Mouse (Mus musculus): ENCODE data around the gene Fbxl19. TPM values are rescaled to one million over a fixed set of nuclear protein-coding genes. Genes with fewer than 3 reads are reported as not detected.

The Fbxl19 gene
- polyA plus RNA-seq, 1 experiment from 2014 or later = 9.3 TPM

DNA sequence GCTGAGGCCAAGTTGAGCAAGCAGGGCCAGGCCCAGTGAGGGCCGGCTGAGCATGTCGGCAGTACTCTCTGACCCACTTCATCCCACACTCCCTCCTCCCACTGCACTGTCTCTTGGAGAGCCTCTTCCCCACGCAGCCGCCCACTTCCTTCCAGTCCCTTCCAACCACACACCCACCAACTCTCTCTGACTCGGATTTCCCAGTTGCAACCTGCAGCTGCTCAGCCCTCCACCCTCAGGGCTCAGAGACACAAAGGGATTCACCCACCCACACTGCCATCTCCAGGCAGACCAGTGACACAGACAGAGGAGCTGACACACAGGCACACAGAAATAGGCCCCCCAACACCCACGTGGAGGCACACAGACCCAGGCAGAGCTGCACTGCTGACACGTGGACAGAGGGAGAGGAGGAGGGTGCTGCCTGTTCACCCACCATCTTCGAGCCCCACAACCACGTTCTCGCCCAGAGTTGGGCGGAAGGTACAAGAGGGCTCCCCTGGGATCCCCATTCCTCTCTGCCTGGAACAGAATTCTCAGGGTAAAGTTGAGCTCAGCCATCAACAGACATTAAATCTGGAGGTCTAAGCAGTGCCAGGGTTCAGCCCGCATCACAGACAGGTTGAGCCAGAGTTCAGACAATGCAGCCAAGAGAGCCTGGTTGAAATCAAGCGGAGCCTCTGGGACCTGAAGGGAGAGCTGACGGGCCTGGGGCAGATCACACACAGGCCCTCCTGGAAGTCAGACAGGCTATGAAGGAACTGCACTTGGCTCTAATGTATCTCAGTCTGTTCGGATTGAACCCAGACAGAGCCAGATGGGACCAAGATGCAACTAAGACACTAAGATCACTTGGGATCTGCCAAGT, 71.8 kb downstream of the Fbxl19 start:
- Histone ChIP-seq H3K9me3 (no peaks in the 10 kb centered on the region), H3K9ac (peak overlapping the region; percentile 43), H3K36me3 (peaks cover 52% of the 10 kb centered on the region), H3K4me2 (no peak overlapping the region), H3K4me1 (replicated peaks) (peaks cover 15% of the 10 kb centered on the region), H3K4me3 (no peak overlapping the region), H3K27me3 (no peaks in the 10 kb centered on the region), H3K27ac (no peak overlapping the region)
- no peak for ATAC-seq (ENCODE audit: low FRiP score)
- 68% methylated on average over 15 of the region's 15 CpGs for WGBS

DNA sequence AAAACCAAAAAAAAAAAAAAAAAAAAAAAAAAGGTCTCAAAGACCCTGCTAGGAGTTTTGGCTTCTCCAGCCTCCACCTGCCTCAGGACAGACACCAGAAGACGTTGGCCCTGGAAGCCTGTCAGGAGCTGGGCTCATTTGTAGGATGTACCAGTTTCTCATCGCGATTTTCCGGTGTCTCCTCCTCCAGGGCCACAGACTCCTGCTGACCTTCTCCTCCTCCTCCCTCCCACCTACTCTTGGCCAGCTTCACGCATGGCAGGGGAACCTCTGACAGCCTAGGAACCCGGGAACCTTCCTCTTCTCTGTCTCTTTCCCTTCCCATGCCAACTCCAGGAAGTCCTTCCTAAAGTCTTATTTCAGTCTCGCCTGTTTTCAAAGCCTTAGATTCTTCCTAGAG, 72.7 kb downstream of the Fbxl19 start:
- no peak for ATAC-seq (ENCODE audit: low FRiP score)
- H3K9me3 ChIP-seq = no peaks in the 10 kb centered on the region
- H3K4me3 ChIP-seq = no peak overlapping the region
- no peaks in the 10 kb centered on the region for H3K27me3 ChIP-seq
- H3K4me2 ChIP-seq = no peak overlapping the region
- peaks cover 46% of the 10 kb centered on the region for H3K36me3 ChIP-seq
- WGBS = 80% methylated on average over 7 of the region's 7 CpGs
- H3K4me1 ChIP-seq (replicated peaks) = peaks cover 24% of the 10 kb centered on the region
- no peak overlapping the region for H3K9ac ChIP-seq
- H3K27ac ChIP-seq = no peak overlapping the region

DNA sequence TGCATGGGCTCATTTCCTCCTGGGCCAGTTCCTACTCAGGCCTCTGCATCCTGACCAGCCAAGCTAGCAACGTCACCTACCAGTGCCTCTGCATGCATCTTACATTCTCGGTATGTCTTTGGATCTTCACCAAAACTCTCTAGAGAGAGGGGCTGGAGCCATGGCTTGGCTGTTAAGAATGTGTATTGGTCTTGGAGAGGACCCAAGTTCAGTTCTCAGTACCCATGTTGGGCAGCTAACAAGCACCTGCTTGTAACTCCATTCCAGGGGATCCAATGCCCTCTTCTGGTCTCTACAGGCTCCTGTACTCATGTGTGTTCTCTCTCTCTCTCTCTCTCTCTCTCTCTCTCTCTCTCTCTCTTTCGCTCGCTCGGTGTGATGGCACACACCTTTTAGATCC, 73.4 kb downstream of the Fbxl19 start:
- no peak overlapping the region for H3K9ac ChIP-seq
- WGBS = 96% methylated on average over 5 of the region's 5 CpGs
- peaks cover 38% of the 10 kb centered on the region for H3K36me3 ChIP-seq
- ATAC-seq (ENCODE audit: low FRiP score) = no peak
- no peak overlapping the region for H3K4me3 ChIP-seq
- H3K4me2 ChIP-seq = no peak overlapping the region
- no peaks in the 10 kb centered on the region for H3K27me3 ChIP-seq
- H3K27ac ChIP-seq = no peak overlapping the region
- H3K4me1 ChIP-seq (replicated peaks) = peaks cover 31% of the 10 kb centered on the region
- H3K9me3 ChIP-seq = no peaks in the 10 kb centered on the region

MicroRNAs encoded within 50 kb of the gene (microRNA counts, 519-probe panel; counts per million panel counts)
- 51.3 counts per million for microRNA mmu-miR-762

Small RNAs within 50 kb of the gene (microRNA-seq; reads per million reads assigned to microRNA genes)
- not detected for gene Mir762

Other genes with a start within 250 kb of the Fbxl19 start
- gene Srcap, start 232.6 kb upstream of the Fbxl19 start, polyA plus RNA-seq (2015; fragmentation: Nextera tagmentation; extraction: Ambion mirVana) = 51.3 and 53.7 TPM in 2 replicates
- 17.6 and 19.0 TPM in 2 replicates for gene Gm42715, start 225.0 kb upstream of the Fbxl19 start, polyA plus RNA-seq (2015; fragmentation: Nextera tagmentation; extraction: Ambion mirVana)
- gene Tmem265, start 183.2 kb upstream of the Fbxl19 start, polyA plus RNA-seq (2015; fragmentation: Nextera tagmentation; extraction: Ambion mirVana) = 6.6 and 8.2 TPM in 2 replicates
- gene Phkg2, start 171.2 kb upstream of the Fbxl19 start, polyA plus RNA-seq (2015; fragmentation: Nextera tagmentation; extraction: Ambion mirVana) = 55.1 and 60.5 TPM in 2 replicates
- 10.7 and 13.0 TPM in 2 replicates for gene Ccdc189, start 155.9 kb upstream of the Fbxl19 start, polyA plus RNA-seq (2015; fragmentation: Nextera tagmentation; extraction: Ambion mirVana)
- 49.9 and 50.5 TPM in 2 replicates for gene Rnf40, start 155.8 kb upstream of the Fbxl19 start, polyA plus RNA-seq (2015; fragmentation: Nextera tagmentation; extraction: Ambion mirVana)
- 22.2 and 25.0 TPM in 2 replicates for gene Zfp629, start 128.7 kb upstream of the Fbxl19 start, polyA plus RNA-seq (2015; fragmentation: Nextera tagmentation; extraction: Ambion mirVana)
- gene Bcl7c, start 35.6 kb upstream of the Fbxl19 start, polyA plus RNA-seq (2015; fragmentation: Nextera tagmentation; extraction: Ambion mirVana) = 47.0 and 50.8 TPM in 2 replicates
- 2.8 and 3.3 TPM in 2 replicates for gene Ctf1, start 31.8 kb upstream of the Fbxl19 start, polyA plus RNA-seq (2015; fragmentation: Nextera tagmentation; extraction: Ambion mirVana)
- 0.18 TPM in 1 of 2 replicates, not detected in the other for gene Ctf2, start 12.4 kb upstream of the Fbxl19 start, polyA plus RNA-seq (2015; fragmentation: Nextera tagmentation; extraction: Ambion mirVana)
- 8.0 and 9.1 TPM in 2 replicates for gene Orai3, start 25.3 kb downstream of the Fbxl19 start, polyA plus RNA-seq (2015; fragmentation: Nextera tagmentation; extraction: Ambion mirVana)
- 17.8 and 20.9 TPM in 2 replicates for gene Setd1a, start 32.1 kb downstream of the Fbxl19 start, polyA plus RNA-seq (2015; fragmentation: Nextera tagmentation; extraction: Ambion mirVana)
- gene Gm49388, start 41.1 kb downstream of the Fbxl19 start, polyA plus RNA-seq (2015; fragmentation: Nextera tagmentation; extraction: Ambion mirVana) = not detected in 2 replicates
- 9.6 TPM in 2 replicates for gene Hsd3b7, start 56.1 kb downstream of the Fbxl19 start, polyA plus RNA-seq (2015; fragmentation: Nextera tagmentation; extraction: Ambion mirVana)
- gene Stx4a, start 79.8 kb downstream of the Fbxl19 start, polyA plus RNA-seq (2015; fragmentation: Nextera tagmentation; extraction: Ambion mirVana) = 22.2 and 24.3 TPM in 2 replicates
- 38.7 and 40.9 TPM in 2 replicates for gene Stx1b, start 80.0 kb downstream of the Fbxl19 start, polyA plus RNA-seq (2015; fragmentation: Nextera tagmentation; extraction: Ambion mirVana)
- 11.0 TPM in 2 replicates for gene Zfp646, start 131.7 kb downstream of the Fbxl19 start, polyA plus RNA-seq (2015; fragmentation: Nextera tagmentation; extraction: Ambion mirVana)
- 37.9 and 39.3 TPM in 2 replicates for gene Zfp668, start 132.3 kb downstream of the Fbxl19 start, polyA plus RNA-seq (2015; fragmentation: Nextera tagmentation; extraction: Ambion mirVana)
- gene Prss53, start 146.4 kb downstream of the Fbxl19 start, polyA plus RNA-seq (2015; fragmentation: Nextera tagmentation; extraction: Ambion mirVana) = 0.58 and 0.82 TPM in 2 replicates
- gene Gm21974, start 150.9 kb downstream of the Fbxl19 start, polyA plus RNA-seq (2015; fragmentation: Nextera tagmentation; extraction: Ambion mirVana) = 0.61 TPM in 1 of 2 replicates, not detected in the other
- 67.6 and 71.1 TPM in 2 replicates for gene Vkorc1, start 151.1 kb downstream of the Fbxl19 start, polyA plus RNA-seq (2015; fragmentation: Nextera tagmentation; extraction: Ambion mirVana)
- gene Bckdk, start 159.5 kb downstream of the Fbxl19 start, polyA plus RNA-seq (2015; fragmentation: Nextera tagmentation; extraction: Ambion mirVana) = 59.7 and 66.8 TPM in 2 replicates
- gene Kat8, start 168.0 kb downstream of the Fbxl19 start, polyA plus RNA-seq (2015; fragmentation: Nextera tagmentation; extraction: Ambion mirVana) = 47.1 and 50.9 TPM in 2 replicates
- 0.26 and 0.30 TPM in 2 replicates for gene Prss8, start 185.6 kb downstream of the Fbxl19 start, polyA plus RNA-seq (2015; fragmentation: Nextera tagmentation; extraction: Ambion mirVana)
- gene Prss36, start 202.2 kb downstream of the Fbxl19 start, polyA plus RNA-seq (2015; fragmentation: Nextera tagmentation; extraction: Ambion mirVana) = 11.8 and 13.3 TPM in 2 replicates
- 397 and 402 TPM in 2 replicates for gene Fus, start 222.9 kb downstream of the Fbxl19 start, polyA plus RNA-seq (2015; fragmentation: Nextera tagmentation; extraction: Ambion mirVana)
- 6.5 and 8.2 TPM in 2 replicates for gene Pycard, start 249.3 kb downstream of the Fbxl19 start, polyA plus RNA-seq (2015; fragmentation: Nextera tagmentation; extraction: Ambion mirVana)

Data from hindbrain, embryonic 13.5 days (tissue).